Mouse (Mus musculus) midbrain, embryonic 10.5 days (tissue): ENCODE data around the gene Ubr2. TPM values are rescaled to one million over a fixed set of nuclear protein-coding genes. Genes with fewer than 3 reads are reported as not detected.

Experiments
- DNase-seq: peaks from one replicate; pipeline ENCODE4 v3.0.0-alpha.2; 2017; ENCODE audit warnings: low spot score
- H3K27ac ChIP-seq: fragments of 300-500 bp; sonication (generic); replicated peaks from 2 replicates; pipeline ENCODE4 v1.5.1; 2016; ENCODE audit warnings: mild to moderate bottlenecking
- H3K27me3 ChIP-seq: fragments of 300-500 bp; sonication (generic); 2 replicates; pipeline ENCODE4 v1.6.1; 2016; ENCODE audit warnings: low read depth, mild to moderate bottlenecking; ENCODE audit not compliant: poor library complexity, severe bottlenecking
- H3K36me3 ChIP-seq: fragments of 300-500 bp; sonication (generic); 2 replicates; pipeline ENCODE4 v1.6.1; 2016; ENCODE audit warnings: mild to moderate bottlenecking, moderate library complexity
- H3K4me1 ChIP-seq: fragments of 300-500 bp; sonication (generic); 2 replicates; pipeline ENCODE4 v1.6.1; 2016
- H3K4me3 ChIP-seq: fragments of 300-500 bp; sonication (generic); 2 replicates; pipeline ENCODE4 v1.5.1; 2016; ENCODE audit warnings: mild to moderate bottlenecking, moderate library complexity
- H3K9me3 ChIP-seq: fragments of 300-500 bp; sonication (generic); replicated peaks from 2 replicates; pipeline ENCODE4 v1.6.1; 2016; ENCODE audit warnings: mild to moderate bottlenecking
- WGBS: fragments of 180-500 bp; shearing (Covaris S2); methylation state at CpG from one replicate; pipeline ENCODE4 v1.1.7; 2016; 5-methylcytosine and 5-hydroxymethylcytosine counted together
- polyA plus RNA-seq: library from polyadenylated mRNA; unstranded; fragments of >200 nt; fragmentation: Nextera tagmentation; extraction: Ambion mirVana; gene quantifications from 2 replicates; pipeline ENCODE4 v1.2.1, GENCODE M21; 2016

Ubr2 gene
- polyA plus RNA-seq, 1 experiment from 2014 or later = 15.5 TPM

DNA sequence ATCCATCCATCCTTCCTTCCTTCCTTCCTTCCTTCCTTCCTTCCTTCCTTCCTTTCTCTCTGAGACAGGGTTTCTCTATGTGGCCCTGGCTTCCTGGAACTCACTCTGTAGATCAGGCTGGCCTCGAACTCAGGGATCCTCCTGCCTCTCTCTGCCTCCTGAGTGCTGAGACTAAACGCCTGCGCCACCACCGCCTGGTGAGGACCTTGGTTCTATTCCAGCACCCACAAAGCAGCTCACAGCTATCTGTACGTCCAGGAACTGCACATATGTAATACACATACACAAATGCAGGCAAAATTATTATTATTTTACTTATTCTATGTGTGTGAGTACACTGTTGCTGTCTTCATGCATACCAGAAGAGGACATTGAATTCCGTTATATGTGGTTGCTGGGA, 125.6 kb downstream of the Ubr2 start:
- H3K36me3 ChIP-seq = no peaks in the 10 kb centered on the region
- H3K27me3 ChIP-seq = no peaks in the 10 kb centered on the region
- H3K4me1 ChIP-seq = peaks cover 20% of the 10 kb centered on the region
- H3K9me3 ChIP-seq = no peaks in the 10 kb centered on the region
- WGBS = 90% methylated on average over 6 of the region's 6 CpGs
- H3K4me3 ChIP-seq = no peak overlapping the region
- no peak for DNase-seq
- no peak overlapping the region for H3K27ac ChIP-seq

DNA sequence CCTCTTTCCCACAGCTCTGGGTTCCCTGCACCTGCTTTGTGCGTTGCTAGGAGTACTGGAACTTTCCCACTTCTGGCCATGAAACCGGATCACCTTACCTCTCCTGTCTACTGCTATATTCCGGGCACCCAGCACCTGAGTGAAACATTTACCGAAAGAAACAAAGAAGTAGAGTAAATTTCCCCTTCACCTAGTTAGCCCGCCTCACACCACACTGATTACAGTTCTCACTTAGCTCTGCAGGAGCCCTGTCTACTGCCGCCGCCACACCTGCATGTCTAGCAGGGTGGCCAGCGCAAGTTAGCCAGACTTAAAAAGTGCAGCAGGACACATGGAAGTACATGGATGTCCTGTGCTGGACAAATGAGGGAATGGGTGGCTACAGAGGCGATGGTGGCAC, 127.2 kb downstream of the Ubr2 start:
- H3K36me3 ChIP-seq = no peaks in the 10 kb centered on the region
- H3K27ac ChIP-seq = no peak overlapping the region
- no peak overlapping the region for H3K4me3 ChIP-seq
- H3K27me3 ChIP-seq = no peaks in the 10 kb centered on the region
- H3K9me3 ChIP-seq = no peaks in the 10 kb centered on the region
- 93% methylated on average over 9 of the region's 9 CpGs for WGBS
- DNase-seq = no peak
- peaks cover 7% of the 10 kb centered on the region; the same call in 1 of the 2 replicates for H3K4me1 ChIP-seq

DNA sequence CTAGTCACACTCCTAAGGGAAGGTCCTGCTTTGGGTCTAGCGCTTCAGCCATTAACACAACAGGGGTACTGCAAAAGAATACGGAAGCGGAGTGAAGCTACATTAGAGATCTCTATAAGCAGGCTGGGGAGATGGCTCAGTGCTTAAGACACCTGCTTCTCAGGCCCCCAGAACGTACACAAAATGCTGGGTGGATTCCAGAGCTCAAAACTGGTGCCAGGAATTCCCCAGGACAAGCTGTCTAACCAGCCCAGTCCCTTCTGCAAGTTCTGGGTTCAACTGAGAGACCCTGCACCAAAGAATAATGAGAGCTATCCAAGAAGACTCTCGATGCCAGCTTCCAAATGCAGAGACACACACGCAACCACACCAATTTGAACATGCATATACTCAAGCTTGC, 128.6 kb downstream of the Ubr2 start:
- Histone ChIP-seq H3K4me1 (peaks cover 7% of the 10 kb centered on the region; the same call in 1 of the 2 replicates), H3K4me3 (no peak overlapping the region), H3K27ac (no peak overlapping the region), H3K27me3 (no peaks in the 10 kb centered on the region), H3K9me3 (no peaks in the 10 kb centered on the region), H3K36me3 (no peaks in the 10 kb centered on the region)
- 88% methylated on average over 6 of the region's 6 CpGs for WGBS
- no peak for DNase-seq

DNA sequence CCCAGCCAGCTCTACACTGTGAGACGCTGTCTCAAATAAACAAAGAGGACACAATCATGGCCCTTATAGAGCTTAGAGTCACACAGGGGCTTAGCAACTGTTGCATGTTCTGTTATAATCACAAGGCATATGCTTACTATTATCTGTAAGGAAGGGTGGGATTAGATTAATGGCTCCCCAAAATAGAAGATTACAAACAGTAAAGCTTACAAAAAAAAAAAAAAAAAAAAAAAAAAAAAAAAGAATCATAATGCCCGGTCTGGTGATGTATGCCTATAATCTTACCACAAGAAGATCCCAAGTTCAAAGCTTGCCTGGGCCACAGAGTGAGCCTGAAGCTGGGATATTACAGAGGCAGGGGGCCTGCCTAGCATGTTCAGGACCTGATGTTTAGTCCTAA, 130.0 kb downstream of the Ubr2 start:
- H3K4me1 ChIP-seq = no peaks in the 10 kb centered on the region
- no peak for DNase-seq
- H3K4me3 ChIP-seq = no peak overlapping the region
- no peaks in the 10 kb centered on the region for H3K36me3 ChIP-seq
- no peaks in the 10 kb centered on the region for H3K9me3 ChIP-seq
- H3K27ac ChIP-seq = no peak overlapping the region
- WGBS = 95% methylated on average over 2 of the region's 2 CpGs
- H3K27me3 ChIP-seq = no peaks in the 10 kb centered on the region

DNA sequence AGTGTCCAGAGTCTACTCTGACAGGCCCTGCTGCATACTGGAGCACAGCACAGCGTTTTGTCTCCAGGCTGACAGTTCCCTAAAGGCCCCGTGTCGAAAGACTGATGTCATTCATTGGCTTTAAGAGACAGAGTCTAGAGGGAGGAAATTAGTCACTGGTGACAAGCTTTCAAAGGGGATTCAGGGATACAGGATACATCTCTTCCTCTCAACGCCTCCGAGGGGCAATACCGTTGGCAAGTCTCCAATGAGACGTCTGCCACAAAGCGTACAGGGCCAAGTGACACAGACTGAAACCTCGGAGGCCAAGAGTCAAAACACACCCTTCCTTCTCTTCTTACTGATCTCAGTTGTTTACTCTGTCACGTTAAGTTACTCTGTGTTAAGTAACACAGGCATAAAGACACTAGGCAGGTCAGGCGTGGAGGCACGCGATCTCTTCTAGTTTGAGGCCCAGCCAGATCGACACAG, 130.5 kb downstream of the Ubr2 start:
- 84% methylated on average over 14 of the region's 14 CpGs for WGBS
- no peak for DNase-seq
- H3K27ac ChIP-seq = no peak overlapping the region
- H3K27me3 ChIP-seq = no peaks in the 10 kb centered on the region
- no peaks in the 10 kb centered on the region for H3K36me3 ChIP-seq
- H3K9me3 ChIP-seq = no peaks in the 10 kb centered on the region
- no peak overlapping the region for H3K4me3 ChIP-seq
- H3K4me1 ChIP-seq = no peaks in the 10 kb centered on the region

Other genes starting within 250 kb of the Ubr2 start
- gene Ptcra, start 246.8 kb downstream of the Ubr2 start, polyA plus RNA-seq = 0.53 and 0.55 TPM in 2 replicates
- gene 2310039H08Rik, start 237.9 kb downstream of the Ubr2 start, polyA plus RNA-seq = 63.2 and 65.2 TPM in 2 replicates
- gene Rpl7l1, start 227.9 kb downstream of the Ubr2 start, polyA plus RNA-seq = 197 and 219 TPM in 2 replicates
- 3.1 and 4.4 TPM in 2 replicates for gene Bicral, start 152.1 kb downstream of the Ubr2 start, polyA plus RNA-seq
- gene Tbcc, start 119.9 kb downstream of the Ubr2 start, polyA plus RNA-seq = 55.9 and 57.7 TPM in 2 replicates
- not detected in 2 replicates for gene Prph2, start 100.1 kb downstream of the Ubr2 start, polyA plus RNA-seq